Mouse (Mus musculus) neural tube, embryonic 12.5 days (tissue): Measurements from ENCODE around the gene Ybx2. TPM values are rescaled to one million over a fixed set of nuclear protein-coding genes. Genes with fewer than 3 reads are reported as not detected.

Source experiments
- ATAC-seq: fragments of 200-750 bp; cut with Nextera tagmentation; 2 replicates; pipeline ENCODE4 v1.8.0; 2017; ENCODE audit warnings: low read depth, mild to moderate bottlenecking, moderate TSS enrichment, moderate library complexity; ENCODE audit not compliant: low FRiP score
- H3K27ac ChIP-seq: fragments of 300-500 bp; sonication (generic); 2 replicates; pipeline ENCODE4 v1.5.1; 2016
- H3K27me3 ChIP-seq: fragments of 300-500 bp; sonication (generic); replicated peaks from 2 replicates; pipeline ENCODE4 v1.6.1; 2016; ENCODE audit warnings: mild to moderate bottlenecking
- H3K36me3 ChIP-seq: fragments of 300-500 bp; sonication (generic); 2 replicates; pipeline ENCODE4 v1.6.1; 2016; ENCODE audit warnings: mild to moderate bottlenecking
- H3K4me1 ChIP-seq: fragments of 300-500 bp; sonication (generic); 2 replicates; pipeline ENCODE4 v1.6.1; 2016
- H3K4me2 ChIP-seq: fragments of 300-500 bp; sonication (generic); replicated peaks from 2 replicates; pipeline ENCODE4 v1.6.1; 2016; ENCODE audit warnings: mild to moderate bottlenecking
- H3K4me3 ChIP-seq: fragments of 300-500 bp; sonication (generic); 2 replicates; pipeline ENCODE4 v1.5.1; 2016
- H3K9ac ChIP-seq: fragments of 300-500 bp; sonication (generic); 2 replicates; pipeline ENCODE4 v1.6.1; 2016; ENCODE audit warnings: mild to moderate bottlenecking
- H3K9me3 ChIP-seq: fragments of 300-500 bp; sonication (generic); 2 replicates; pipeline ENCODE4 v1.6.1; 2016; ENCODE audit warnings: mild to moderate bottlenecking
- WGBS: fragments of 180-500 bp; shearing (Covaris S2); methylation state at CpG from one replicate; pipeline ENCODE4 v1.1.7; 2016; 5-methylcytosine and 5-hydroxymethylcytosine counted together
- polyA plus RNA-seq: library from polyadenylated mRNA; unstranded; fragments of >200 nt; fragmentation: Nextera tagmentation; extraction: Ambion mirVana; gene quantifications from 2 replicates; pipeline ENCODE4 v1.2.1, GENCODE M21; 2016

The Ybx2 gene
- polyA plus RNA-seq, 1 experiment from 2014 or later = 5.5 TPM

GRCm38 (mm10) chr11:69956218-69956617 is 20.6 kb downstream of the Ybx2 start:
- H3K27ac ChIP-seq = no peak overlapping the region
- peaks cover 5% of the 10 kb centered on the region; the same call in 1 of the 2 replicates for H3K27me3 ChIP-seq
- no peak for ATAC-seq
- H3K9me3 ChIP-seq = no peaks in the 10 kb centered on the region
- 74% methylated on average over 1 of the region's 1 CpGs for WGBS
- H3K4me2 ChIP-seq = no peak overlapping the region
- H3K36me3 ChIP-seq = no peaks in the 10 kb centered on the region
- no peaks in the 10 kb centered on the region for H3K4me1 ChIP-seq
- no peak overlapping the region for H3K9ac ChIP-seq
- no peak overlapping the region for H3K4me3 ChIP-seq

- Histone ChIP-seq H3K4me3 (no peak overlapping the region), H3K9ac (no peak overlapping the region), H3K27me3 (peaks cover 43% of the 10 kb centered on the region), H3K27ac (no peak overlapping the region), H3K9me3 (no peaks in the 10 kb centered on the region), H3K36me3 (no peaks in the 10 kb centered on the region), H3K4me1 (peaks cover 5% of the 10 kb centered on the region; the same call in 1 of the 2 replicates), H3K4me2 (no peak overlapping the region)
- ATAC-seq = no peak
- 33% methylated on average over 5 of the region's 5 CpGs for WGBS
Measured at GRCm38 (mm10) chr11:69960616-69961015, 25.0 kb downstream of the Ybx2 start.

GRCm38 (mm10) chr11:69961841-69962240 is 26.2 kb downstream of the Ybx2 start:
- ATAC-seq = no peak

GRCm38 (mm10) chr11:69964650-69965270 is 29.2 kb downstream of the Ybx2 start, which contains the start of gene Cldn7:
Gene Cldn7 (plus strand): TSS chr11:69964779.
- 11% methylated on average over 24 of the region's 24 CpGs for WGBS
- Histone ChIP-seq H3K27me3 (peaks cover 71% of the 10 kb centered on the region), H3K9ac (no peak within 1 kb of the TSS), H3K4me2 (peak within 1 kb of the TSS; percentile 38), H3K4me1 (peaks cover 15% of the 10 kb centered on the region), H3K36me3 (peaks cover 18% of the 10 kb centered on the region), H3K9me3 (no peaks in the 10 kb centered on the region), H3K27ac (no peak within 1 kb of the TSS), H3K4me3 (peak within 1 kb of the TSS; percentile 11; the same call in 1 of the 2 replicates)
- ATAC-seq = no peak

More at GRCm38 (mm10) chr11:69961841-69962240, 26.2 kb downstream of the Ybx2 start:
- no peak overlapping the region for H3K4me2 ChIP-seq
- H3K9ac ChIP-seq = no peak overlapping the region
- peaks cover 14% of the 10 kb centered on the region for H3K4me1 ChIP-seq
- H3K36me3 ChIP-seq = no peaks in the 10 kb centered on the region
- WGBS = 44% methylated on average over 5 of the region's 5 CpGs
- no peaks in the 10 kb centered on the region for H3K9me3 ChIP-seq
- H3K27ac ChIP-seq = no peak overlapping the region
- peaks cover 52% of the 10 kb centered on the region for H3K27me3 ChIP-seq
- no peak overlapping the region for H3K4me3 ChIP-seq

- no peak for ATAC-seq
- Histone ChIP-seq H3K4me1 (peaks cover 15% of the 10 kb centered on the region), H3K27me3 (peaks cover 71% of the 10 kb centered on the region), H3K36me3 (peaks cover 25% of the 10 kb centered on the region), H3K9me3 (no peaks in the 10 kb centered on the region), H3K9ac (no peak overlapping the region), H3K4me3 (peak overlapping the region; percentile 11), H3K4me2 (peak overlapping the region; percentile 55), H3K27ac (no peak overlapping the region)
- 2% methylated on average over 49 of the region's 49 CpGs for WGBS
Measured at GRCm38 (mm10) chr11:69965271-69966005, 29.8 kb downstream of the Ybx2 start.

- Histone ChIP-seq H3K9me3 (no peaks in the 10 kb centered on the region), H3K27me3 (peaks cover 71% of the 10 kb centered on the region), H3K27ac (no peak overlapping the region), H3K4me2 (peak overlapping the region; percentile 55), H3K36me3 (peaks cover 28% of the 10 kb centered on the region), H3K4me3 (peak overlapping the region; percentile 19), H3K9ac (peak overlapping the region; percentile 42), H3K4me1 (peaks cover 15% of the 10 kb centered on the region)
- 2% methylated on average over 59 of the region's 59 CpGs for WGBS
- no peak for ATAC-seq
Measured at GRCm38 (mm10) chr11:69966006-69966859, 30.6 kb downstream of the Ybx2 start.

- peaks cover 15% of the 10 kb centered on the region for H3K4me1 ChIP-seq
- peaks cover 66% of the 10 kb centered on the region for H3K27me3 ChIP-seq
- 37% methylated on average over 17 of the region's 17 CpGs for WGBS
- H3K9me3 ChIP-seq = no peaks in the 10 kb centered on the region
- H3K27ac ChIP-seq = no peak overlapping the region
- ATAC-seq = no peak
- peak overlapping the region; percentile 55 for H3K4me2 ChIP-seq
- H3K9ac ChIP-seq = peak overlapping the region; percentile 42
- H3K4me3 ChIP-seq = peak overlapping the region; percentile 19
- peaks cover 28% of the 10 kb centered on the region for H3K36me3 ChIP-seq
Measured at GRCm38 (mm10) chr11:69966860-69967517, 31.4 kb downstream of the Ybx2 start.

GRCm38 (mm10) chr11:69968793-69969192 is 33.2 kb downstream of the Ybx2 start:
- H3K4me2 ChIP-seq = no peak overlapping the region
- whole genome bisulfite sequencing = 87% methylated on average over 4 of the region's 4 CpGs
- no peak for ATAC-seq
- H3K27ac ChIP-seq = no peak overlapping the region
- peaks cover 40% of the 10 kb centered on the region for H3K36me3 ChIP-seq
- no peak overlapping the region for H3K9ac ChIP-seq
- H3K4me3 ChIP-seq = no peak overlapping the region
- no peaks in the 10 kb centered on the region for H3K9me3 ChIP-seq
- peaks cover 15% of the 10 kb centered on the region for H3K4me1 ChIP-seq
- H3K27me3 ChIP-seq = peaks cover 49% of the 10 kb centered on the region

- ATAC-seq = no peak
- peaks cover 35% of the 10 kb centered on the region for H3K27me3 ChIP-seq
- H3K9me3 ChIP-seq = no peaks in the 10 kb centered on the region
- WGBS = 89% methylated on average over 6 of the region's 6 CpGs
- H3K4me2 ChIP-seq = no peak overlapping the region
- H3K4me3 ChIP-seq = no peak overlapping the region
- H3K36me3 ChIP-seq = peaks cover 54% of the 10 kb centered on the region
- H3K9ac ChIP-seq = no peak overlapping the region
- peaks cover 14% of the 10 kb centered on the region for H3K4me1 ChIP-seq
- no peak overlapping the region for H3K27ac ChIP-seq
Measured at GRCm38 (mm10) chr11:69970222-69970621, 34.6 kb downstream of the Ybx2 start.

GRCm38 (mm10) chr11:69970775-69971174 is 35.2 kb downstream of the Ybx2 start:
- H3K4me3 ChIP-seq = no peak overlapping the region
- H3K9me3 ChIP-seq = no peaks in the 10 kb centered on the region
- no peak overlapping the region for H3K4me2 ChIP-seq
- peaks cover 30% of the 10 kb centered on the region for H3K27me3 ChIP-seq
- 83% methylated on average over 3 of the region's 3 CpGs for WGBS
- peaks cover 60% of the 10 kb centered on the region for H3K36me3 ChIP-seq
- no peak for ATAC-seq
- peaks cover 10% of the 10 kb centered on the region for H3K4me1 ChIP-seq
- H3K9ac ChIP-seq = no peak overlapping the region
- H3K27ac ChIP-seq = no peak overlapping the region

GRCm38 (mm10) chr11:69974907-69975306 is 39.3 kb downstream of the Ybx2 start:
- Histone ChIP-seq H3K4me2 (no peak overlapping the region), H3K9me3 (no peaks in the 10 kb centered on the region), H3K27ac (no peak overlapping the region), H3K4me3 (no peak overlapping the region), H3K36me3 (peaks cover 53% of the 10 kb centered on the region), H3K4me1 (peaks cover 5% of the 10 kb centered on the region), H3K27me3 (no peaks in the 10 kb centered on the region), H3K9ac (no peak overlapping the region)
- WGBS = 99% methylated on average over 2 of the region's 2 CpGs
- ATAC-seq = no peak
